Mouse (Mus musculus): ENCODE measurements at regions not wholly inside any gene's neighbourhood (a gene's known extent, or its start where the extent isn't known, plus 50 kb on each side); places are given as distances from the start of the nearest gene placed in this dataset.
A peak's percentile ranks its signal among the peaks of the same experiment; 100 is the strongest.

- DNase-seq (ENCODE audit: low spot score) = no peak
Measured at GRCm38 (mm10) chr8:103433532-103434105, 648.2 kb upstream of the Cdh11 start.

DNA sequence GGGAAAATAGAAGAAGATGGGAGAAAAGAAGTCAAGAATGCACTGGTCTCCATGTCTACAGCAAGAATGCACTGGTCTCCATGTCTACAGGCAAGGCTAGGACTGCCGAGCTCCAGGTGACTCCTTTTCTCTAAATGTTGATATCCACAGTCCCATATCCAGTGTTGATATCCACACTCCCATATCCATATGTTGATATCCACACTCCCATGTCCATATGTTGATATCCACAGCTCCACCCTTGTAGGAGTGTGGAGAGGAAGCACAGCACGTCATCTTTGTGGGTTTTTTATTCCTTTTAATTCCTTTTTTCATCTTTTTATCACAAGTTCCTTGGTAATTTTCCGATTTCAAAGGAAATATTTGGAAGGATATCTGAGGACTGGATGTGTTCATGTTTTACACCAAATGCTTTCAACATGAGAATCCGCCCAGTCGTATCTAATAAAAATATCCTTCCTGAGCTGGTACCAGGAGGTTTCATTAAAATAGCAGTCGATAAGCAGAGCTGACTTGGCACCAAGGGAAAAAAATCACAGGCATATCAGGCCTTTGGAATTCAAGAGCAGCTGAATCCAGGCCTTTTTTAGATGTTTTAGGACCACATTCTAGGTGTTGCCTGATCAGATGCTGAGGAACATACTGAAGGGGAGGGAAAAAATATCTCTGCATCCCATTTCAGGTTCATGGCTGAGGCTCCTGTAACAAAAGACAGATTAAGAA lies 653.7 kb upstream of the Cdh11 start:
- no peak for DNase-seq (ENCODE audit: low spot score)

DNA sequence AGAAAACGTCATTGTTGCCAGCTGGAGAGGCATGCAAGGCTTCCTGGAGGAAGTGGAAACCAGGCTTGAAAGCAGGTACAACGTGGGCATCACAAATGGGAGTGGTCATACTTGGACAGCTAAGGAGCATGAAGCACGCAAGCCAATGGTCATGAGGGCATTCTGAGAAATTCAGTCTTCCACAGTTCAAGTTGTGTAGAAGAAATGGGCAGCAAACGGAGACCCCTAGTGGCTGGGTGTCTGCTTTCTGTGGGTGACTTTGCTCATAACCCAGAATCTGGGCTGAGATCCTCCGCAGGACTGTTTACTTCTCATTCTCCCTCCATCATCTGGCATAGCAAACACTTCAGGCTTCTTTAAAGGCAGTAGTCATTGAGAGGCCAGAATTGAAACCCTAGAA lies 655.7 kb upstream of the Cdh11 start:
- no peak for DNase-seq (ENCODE audit: low spot score)

DNA sequence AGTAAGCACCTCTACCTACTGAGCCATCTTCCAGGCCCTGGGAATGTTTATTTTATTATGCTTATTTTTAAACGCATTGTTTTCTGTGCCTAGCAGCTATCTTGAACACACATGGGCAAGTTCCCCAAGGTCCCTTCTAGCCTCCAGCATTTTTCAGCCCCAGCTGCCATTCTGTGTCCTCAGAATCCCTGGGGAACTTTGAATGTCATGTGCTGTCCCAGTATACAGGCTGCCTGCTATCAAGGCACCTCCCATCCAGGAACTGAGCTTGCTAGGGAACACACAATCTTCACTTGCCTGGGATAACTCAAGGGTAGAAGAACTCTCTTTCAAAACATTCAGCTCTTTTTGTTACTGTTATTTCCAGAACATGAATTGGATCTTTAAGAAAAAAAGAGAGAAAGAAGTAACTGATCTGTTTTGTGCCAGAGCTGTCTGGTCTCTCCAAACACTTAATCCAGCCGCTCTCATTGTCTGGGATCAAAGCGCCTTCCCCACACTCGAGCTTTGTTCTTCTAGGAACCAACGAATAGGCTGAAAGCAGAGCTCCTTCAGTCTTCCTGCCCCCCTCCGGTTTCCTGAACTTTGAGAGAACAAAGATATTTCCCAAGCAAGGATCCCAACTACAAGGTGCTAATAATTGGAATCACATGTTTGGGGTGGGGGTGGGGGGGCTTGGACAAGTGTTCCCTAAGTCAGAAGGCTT lies 657.1 kb upstream of the Cdh11 start:
- no peak for DNase-seq (ENCODE audit: low spot score)

GRCm38 (mm10) chr8:103444577-103444976 lies 656.8 kb upstream of the Cdh5 start:
- DNase-seq (ENCODE audit: low spot score) = no peak

GRCm38 (mm10) chr8:103445378-103445777 lies 656.0 kb upstream of the Cdh5 start:
- no peak for DNase-seq (ENCODE audit: low spot score)

GRCm38 (mm10) chr8:103447916-103448315 lies 653.5 kb upstream of the Cdh5 start:
- DNase-seq (ENCODE audit: low spot score) = no peak

DNA sequence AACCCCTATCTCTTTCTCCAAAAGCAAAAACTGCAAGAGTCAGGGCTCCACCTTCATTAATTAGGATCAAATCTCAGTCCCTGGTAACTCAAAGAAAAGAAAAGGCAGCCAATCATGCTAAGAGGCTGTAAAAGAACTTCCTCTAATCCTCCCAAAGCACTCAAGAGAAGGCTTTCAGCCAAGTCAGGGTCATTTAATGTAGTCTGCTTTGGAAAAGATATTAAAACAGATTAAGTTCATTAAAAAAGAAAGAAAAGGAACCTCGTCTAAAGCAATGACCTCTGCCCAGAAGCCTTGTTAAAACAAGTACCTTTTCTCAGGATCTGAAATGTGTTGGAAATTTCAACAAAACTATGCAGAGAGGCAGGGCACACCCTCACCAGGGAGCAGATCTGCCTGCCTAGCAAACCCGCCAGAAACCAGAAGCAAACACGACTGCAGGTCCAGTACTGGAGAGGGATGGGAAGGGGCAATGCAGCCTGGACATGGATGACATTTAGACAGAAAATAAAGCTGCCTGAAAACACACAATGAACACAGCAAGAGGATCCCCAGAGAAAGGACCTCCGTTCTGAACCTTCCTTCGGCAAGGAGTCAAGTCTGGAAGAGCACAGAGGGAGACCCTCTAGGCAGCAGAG lies 649.9 kb upstream of the Cdh5 start:
- no peak for DNase-seq (ENCODE audit: low spot score)

DNA sequence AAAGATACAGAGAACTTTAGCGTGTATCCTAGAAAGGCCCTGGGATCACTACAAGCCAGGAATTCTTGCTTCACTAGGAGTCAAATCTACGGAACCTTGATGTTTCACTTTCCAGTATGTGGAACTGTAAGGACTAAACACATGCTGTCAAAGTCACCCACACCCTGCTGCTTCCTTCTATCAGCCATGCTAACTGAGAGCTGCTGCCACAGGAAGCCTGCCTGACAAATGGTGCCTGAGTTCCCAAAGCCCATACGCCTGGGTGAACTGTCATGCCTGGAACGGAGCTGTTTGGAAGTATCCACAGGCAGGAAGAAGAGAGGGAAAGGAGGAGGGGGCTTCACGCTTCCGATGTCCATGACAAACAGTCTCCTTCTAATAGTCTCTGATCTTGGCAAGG lies 644.2 kb upstream of the Cdh5 start:
- no peak for DNase-seq (ENCODE audit: low spot score)

DNA sequence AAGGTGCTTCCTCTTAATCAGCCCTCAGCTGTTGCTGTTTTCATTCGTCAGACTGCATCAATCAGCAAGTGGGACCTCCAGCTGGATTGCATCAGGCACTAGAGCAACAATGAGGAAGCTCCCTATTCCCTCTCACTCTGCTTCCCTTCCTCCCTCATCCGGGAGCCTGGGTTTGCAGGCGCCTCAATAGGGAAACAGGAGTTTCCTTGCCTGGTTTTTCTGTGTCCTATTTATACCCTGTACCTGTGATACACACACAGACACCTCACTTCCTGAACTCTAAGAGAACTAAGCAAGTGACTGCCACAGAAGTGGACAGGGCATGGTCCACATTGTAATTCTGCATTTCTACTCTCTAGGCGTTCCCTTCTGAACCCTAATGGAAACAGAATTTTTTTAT lies 637.9 kb upstream of the Cdh5 start:
- DNase-seq (ENCODE audit: low spot score) = no peak

DNA sequence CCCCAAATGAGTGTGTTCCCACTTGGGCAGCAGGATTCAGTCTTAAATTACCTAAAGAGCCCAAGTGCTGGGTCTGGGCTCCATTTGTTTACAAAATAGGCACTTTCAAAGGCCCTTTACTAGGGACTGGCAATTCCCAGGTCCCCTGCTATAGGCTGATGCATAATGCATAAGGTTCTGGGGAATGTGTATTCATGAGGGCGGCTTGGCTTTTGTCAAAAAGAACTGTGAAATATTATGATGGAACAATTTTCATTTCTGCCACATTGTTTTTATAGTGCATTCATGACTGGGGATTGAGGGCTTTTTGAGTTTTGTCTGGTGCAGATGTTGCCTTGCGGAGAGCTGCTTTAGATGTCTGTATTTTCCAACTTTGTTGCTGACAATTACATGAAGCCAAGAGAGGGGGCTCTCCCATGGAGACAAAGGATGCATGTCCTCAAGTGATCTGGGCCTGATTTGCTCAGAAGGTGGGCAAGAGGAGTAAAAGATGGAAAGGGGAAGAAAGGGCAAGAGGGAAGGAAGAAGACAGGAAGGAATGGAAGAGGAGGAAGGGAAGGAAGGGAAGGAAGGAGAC lies 636.6 kb upstream of the Cdh5 start:
- no peak for DNase-seq (ENCODE audit: low spot score)

GRCm38 (mm10) chr8:103467536-103468160 lies 633.8 kb upstream of the Cdh5 start:
- no peak for DNase-seq (ENCODE audit: low spot score)

DNA sequence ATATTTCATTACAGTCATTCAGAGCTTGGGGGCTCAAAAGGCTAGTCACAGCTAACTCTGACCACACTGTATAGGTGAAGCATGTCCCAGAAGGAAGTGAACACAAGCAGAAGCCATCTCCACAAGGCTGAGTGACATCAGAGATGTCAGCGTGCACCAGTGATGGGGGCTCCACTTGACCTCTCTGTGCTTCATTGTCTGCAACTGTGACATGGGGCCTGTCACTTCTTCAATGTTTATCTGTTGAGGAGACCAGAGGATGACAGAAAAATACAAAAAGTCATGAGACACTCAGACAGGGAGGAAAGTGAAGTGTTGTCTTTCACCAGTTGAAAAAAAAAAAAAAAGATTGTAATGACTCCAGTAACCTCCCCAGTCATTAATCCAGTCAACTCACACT lies 632.4 kb upstream of the Cdh5 start:
- DNase-seq (ENCODE audit: low spot score) = no peak

DNA sequence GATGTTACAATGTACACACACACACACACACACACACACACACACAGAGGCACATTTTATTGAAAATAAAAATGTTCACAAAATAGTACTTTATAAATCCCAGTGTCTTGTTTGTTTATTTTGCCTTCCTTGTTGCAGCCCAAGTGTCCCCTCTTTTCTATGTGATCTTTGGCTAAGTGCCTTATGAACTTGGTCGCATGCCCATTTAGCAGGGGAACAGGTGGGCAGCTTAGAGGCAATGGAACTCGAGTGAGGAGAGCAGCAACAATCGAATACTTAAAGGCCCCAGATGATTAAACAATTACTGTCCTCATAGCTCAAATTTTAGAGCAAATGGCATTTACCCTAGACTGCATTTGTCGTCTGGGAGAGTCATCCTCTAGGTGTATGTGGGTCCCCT lies 631.1 kb upstream of the Cdh5 start:
- DNase-seq (ENCODE audit: low spot score) = no peak

DNA sequence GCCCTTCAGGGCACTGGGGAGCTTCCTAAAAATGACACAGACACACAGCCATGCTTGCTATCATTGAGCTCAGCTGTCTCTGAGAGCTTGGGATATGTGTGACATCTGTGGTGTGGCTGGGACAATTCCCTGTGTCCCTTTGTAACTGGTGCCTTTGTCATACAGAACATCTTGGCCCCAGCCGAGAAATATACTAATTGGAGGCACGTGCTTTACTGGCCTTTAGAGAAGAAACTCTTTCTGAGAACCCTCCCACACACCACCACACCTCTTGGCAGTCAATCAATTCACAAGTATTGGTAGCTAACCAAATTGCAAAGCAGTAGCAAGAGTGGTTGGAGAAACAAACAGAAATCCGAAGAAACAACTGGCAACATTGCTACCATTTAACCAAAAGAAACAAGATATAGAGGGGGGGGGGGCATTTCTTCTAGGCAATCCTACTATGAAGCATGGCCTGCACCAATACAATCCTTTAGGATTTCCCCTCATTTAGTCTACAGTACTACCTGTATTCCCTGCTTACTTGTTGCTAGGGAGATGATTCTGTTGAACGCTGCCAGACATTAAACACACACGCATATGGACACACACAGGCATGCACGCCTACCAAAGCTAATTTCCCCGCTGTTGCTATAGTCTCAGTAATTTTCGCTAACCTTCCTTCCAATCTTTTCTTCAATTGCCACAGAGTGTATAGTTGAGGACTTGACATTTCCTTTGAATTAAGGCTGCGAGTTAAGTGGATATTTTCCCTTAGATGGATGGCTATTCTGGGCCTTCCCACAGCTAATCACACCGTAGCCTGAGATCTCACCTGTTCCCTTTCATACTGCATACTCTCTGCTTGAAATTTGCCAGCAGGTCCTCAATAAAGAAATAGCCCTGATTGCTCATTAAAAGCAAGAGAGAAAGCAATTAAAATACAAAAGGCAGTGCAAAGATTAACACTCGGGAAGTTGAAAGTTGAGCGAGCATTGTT lies 625.3 kb upstream of the Cdh5 start:
- DNase-seq (ENCODE audit: low spot score) = no peak

DNA sequence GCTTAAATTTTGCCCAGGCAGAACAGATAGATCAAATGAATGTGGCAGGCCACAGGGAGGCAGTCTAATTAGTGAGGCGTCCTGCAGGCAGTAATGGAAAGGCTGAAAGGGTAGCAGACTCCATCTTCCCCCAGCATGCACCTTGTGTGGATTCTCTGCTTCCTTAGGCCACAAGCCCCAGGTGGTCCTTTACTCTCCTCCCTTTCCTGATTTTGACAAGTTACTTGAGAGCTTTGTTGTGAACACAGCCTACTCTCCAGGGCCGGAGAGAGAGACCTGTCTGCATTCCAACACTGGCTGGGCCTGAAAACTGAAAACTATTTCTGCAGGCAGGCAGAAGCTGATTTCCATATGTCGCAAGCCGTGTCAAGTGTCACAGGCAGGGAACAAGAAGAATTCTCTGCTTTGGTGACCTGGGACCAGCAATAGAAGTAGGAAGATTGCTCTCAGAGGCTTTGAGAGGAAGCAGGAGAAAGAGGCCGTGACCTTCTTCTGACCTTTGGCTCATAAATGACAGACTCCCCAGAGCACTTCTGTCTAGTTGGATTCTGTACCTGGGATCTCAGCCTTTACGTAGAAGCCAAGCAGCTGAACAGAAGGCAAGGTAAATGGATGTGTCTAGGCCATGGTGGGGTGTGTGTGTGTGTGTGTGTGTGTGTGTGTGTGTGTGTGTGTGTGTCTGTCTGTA lies 619.2 kb upstream of the Cdh5 start:
- no peak for DNase-seq (ENCODE audit: low spot score)

- DNase-seq (ENCODE audit: low spot score) = no peak
Measured at GRCm38 (mm10) chr8:103485441-103485840, 616.0 kb upstream of the Cdh5 start.

DNA sequence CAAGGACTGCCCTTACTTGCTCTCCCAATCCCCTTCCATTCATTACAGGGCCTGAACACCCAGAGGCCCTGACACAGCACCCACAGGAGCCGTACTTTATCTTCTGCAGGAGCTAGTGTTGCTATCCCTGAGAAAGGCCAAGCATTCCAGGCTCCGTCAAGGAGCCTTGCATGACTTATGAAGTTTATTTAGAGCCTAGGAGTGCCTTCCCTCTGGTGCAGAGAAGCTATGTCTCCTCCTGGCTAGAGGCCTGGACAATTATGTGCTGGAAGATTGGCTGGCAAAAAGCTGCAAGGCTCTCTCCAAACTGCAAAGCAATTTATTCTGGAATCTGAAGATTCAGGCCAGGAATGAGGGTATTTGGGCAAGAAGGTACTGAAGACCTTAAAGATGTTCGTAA lies 612.0 kb upstream of the Cdh5 start:
- DNase-seq (ENCODE audit: low spot score) = no peak

DNA sequence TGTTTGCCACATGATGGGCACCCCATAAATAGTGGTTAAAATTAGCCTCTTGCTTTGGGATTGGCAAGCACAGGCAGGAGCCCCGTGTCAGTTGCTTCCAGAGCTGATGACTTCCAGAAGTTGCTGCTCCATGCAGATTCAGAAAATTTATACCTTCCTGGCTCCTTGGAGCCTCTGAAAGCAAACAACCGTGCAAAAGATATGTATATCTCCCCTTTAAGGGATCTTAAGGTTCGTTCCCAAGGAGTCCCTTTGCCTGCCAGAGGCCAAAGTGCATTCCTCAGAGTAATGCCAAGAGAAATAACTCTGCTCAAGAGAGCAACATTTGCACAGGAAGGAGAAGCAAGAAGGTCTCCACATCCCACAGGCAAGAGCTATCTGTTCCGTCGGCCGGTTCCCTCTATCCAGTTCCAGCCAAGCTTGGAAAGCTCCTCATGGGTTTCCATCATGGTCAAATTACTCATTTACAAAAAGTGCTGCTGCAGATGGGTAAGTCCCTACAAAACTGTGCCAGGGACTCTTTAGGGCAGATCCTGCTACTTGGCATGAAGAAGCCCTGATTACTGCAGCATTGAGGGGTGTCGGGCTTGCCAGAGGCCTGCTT lies 608.4 kb upstream of the Cdh5 start:
- DNase-seq (ENCODE audit: low spot score) = peak; percentile 3

DNA sequence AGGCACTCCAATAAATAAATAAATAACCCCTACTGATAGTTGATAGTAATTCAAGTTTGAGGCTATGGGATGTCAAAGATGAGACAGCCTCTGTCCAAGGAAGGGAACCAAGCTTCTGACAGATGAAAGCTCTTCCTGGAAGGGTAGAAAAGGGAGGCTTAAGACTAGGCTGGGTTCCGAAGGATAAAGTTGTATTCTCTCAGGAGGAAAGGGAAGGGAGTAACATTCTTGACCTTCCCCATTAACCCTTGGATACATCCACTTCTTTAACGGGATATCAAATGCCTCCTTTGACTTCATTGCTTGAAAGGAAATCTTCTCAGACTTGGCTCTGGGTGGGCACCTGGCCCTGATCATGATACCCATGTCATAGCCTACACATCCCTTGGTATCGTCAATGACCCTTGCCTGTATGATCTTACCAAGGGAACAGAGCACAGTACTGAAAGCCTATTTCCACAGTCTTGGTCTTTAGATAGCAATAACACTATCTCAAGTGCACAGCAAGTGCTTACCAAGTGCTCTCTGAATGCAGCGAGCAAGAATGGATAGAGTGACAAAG lies 607.4 kb upstream of the Cdh5 start:
- no peak for DNase-seq (ENCODE audit: low spot score)

Data from ovary, adult 18-20 months (tissue).